Mouse (Mus musculus): ENCODE measurements around the gene Mrpl22. TPM values are rescaled to one million over a fixed set of nuclear protein-coding genes. Genes with fewer than 3 reads are reported as not detected.
"Not testable (repeated sequence)": the region's sequence is repeated elsewhere in the genome, so short reads cannot be mapped to it uniquely, and the experiment has no call there.

Mrpl22 gene
- polyA plus RNA-seq, 1 experiment from 2014 or later = 99.2 TPM

DNA sequence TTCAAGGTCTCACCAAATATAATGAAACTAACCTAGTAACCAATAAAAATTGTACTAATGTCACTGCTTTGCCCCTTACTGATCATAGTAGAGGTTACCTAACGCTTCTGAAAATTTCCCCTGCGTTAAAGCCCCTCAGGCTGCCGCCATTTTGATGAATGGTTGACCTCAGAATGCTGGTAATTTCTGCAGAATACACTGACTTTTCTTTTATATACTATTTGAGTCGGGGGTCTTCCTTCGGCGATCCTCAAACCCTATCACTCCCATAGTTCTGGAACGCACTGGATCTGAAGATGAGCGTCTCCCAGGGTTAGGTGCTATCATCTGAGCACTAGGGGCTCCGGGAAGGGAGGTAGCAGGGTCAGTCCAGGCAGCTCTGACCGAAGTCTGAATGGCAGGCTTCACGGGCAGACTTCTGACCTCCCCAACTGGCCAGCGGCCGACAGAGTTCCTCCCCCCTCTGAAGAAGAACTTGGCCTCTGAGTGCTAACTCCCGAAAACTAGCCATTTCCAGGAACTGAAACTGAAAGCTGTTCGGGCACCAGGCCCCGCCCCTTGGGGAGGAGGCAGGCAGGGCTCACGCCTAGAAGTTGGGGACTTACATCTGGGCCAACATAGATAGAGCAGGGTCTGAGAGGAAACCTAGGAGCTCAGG lies 43.1 kb downstream of the Mrpl22 start:
- Histone ChIP-seq H3K9me3 (replicated peaks) (no peaks in the 10 kb centered on the region), H3K4me2 (peak overlapping the region; percentile 48), H3K9ac (replicated peaks) (no peak overlapping the region), H3K27ac (replicated peaks) (no peak overlapping the region), H3K4me1 (peaks cover 7% of the 10 kb centered on the region), H3K36me3 (no peaks in the 10 kb centered on the region), H3K27me3 (replicated peaks) (no peaks in the 10 kb centered on the region), H3K4me3 (replicated peaks) (peak overlapping the region; percentile 32)
- 39% methylated on average over 16 of the region's 17 CpGs for WGBS
- no peak for ATAC-seq (ENCODE audit: low FRiP score)

DNA sequence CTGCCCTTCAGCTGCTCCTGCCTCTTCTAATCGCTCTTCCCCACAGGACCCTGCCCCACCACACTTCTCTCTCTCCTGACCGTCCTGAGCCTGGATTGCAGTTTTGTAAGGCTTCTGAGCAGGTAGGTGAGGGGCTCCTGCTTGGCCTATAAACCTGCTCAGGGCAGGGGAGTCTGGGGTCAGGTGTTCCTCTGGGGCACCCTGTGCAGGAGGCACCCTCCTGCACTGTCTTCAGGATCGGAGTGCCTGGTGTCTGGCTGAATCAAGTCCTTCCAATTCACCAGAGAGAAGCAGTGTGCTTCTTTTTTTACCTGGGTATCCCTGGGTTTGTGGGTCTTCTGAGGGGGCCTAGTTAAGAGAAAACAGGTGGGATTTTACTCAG lies 43.6 kb downstream of the Mrpl22 start:
- H3K4me2 ChIP-seq = peak overlapping the region; percentile 48
- not testable (repeated sequence) for H3K9ac ChIP-seq (replicated peaks); H3K27ac ChIP-seq (replicated peaks); H3K27me3 ChIP-seq (replicated peaks); H3K4me3 ChIP-seq (replicated peaks); H3K36me3 ChIP-seq; H3K9me3 ChIP-seq (replicated peaks); ATAC-seq (ENCODE audit: low FRiP score); H3K4me1 ChIP-seq
- 40% methylated on average over 2 of the region's 3 CpGs for WGBS

DNA sequence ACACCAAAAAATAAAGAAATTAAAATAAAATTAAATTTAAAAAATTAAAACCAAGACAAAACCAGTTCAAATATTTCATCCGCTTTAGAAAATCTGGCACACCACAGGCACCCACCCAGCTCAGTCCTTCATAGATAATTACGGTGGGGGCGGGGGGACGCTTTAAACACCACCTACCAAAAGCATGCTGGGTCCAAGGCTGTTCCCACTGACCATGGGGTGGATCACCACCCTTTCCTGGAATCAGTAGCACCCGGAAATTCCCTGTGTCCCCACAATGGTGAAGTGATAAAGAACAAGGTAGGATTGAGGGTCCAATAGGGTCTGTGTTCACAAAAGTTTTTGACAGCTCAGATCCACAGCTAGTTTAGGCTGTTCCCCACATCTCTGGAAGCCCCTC lies 44.4 kb downstream of the Mrpl22 start:
- Histone ChIP-seq H3K27me3 (replicated peaks) (no peaks in the 10 kb centered on the region), H3K27ac (replicated peaks) (no peak overlapping the region), H3K36me3 (no peaks in the 10 kb centered on the region), H3K9me3 (replicated peaks) (no peaks in the 10 kb centered on the region), H3K4me3 (replicated peaks) (no peak overlapping the region), H3K9ac (replicated peaks) (no peak overlapping the region), H3K4me2 (0 out of 2 replicates have a peak overlapping the region, but pooled peaks have one; percentile 48), H3K4me1 (peaks cover 7% of the 10 kb centered on the region)
- ATAC-seq (ENCODE audit: low FRiP score) = no peak
- WGBS = 87% methylated on average over 5 of the region's 5 CpGs

- ATAC-seq (ENCODE audit: low FRiP score) = no peak
- H3K27me3 ChIP-seq (replicated peaks) = no peaks in the 10 kb centered on the region
Measured at GRCm38 (mm10) chr11:58216823-58217222, 45.4 kb downstream of the Mrpl22 start.

DNA sequence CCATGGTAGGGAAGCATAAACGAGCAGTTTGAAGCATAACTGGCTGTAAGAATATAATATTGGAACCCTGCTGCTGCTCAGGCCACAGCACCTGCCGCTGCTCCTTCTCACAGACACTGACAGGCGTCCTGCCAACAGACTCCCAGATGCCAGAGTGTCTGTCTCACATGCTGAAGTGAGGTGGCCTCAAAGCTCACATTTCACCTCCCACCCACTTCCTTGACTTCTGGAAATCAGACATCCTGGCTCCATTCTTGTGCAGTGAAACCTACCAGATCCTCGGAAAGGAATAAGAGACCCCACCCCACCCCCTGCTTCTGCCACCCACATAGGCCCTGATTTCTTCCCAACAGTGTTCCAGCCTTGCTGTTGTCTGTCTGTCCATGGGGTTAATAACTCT lies 52.3 kb downstream of the Mrpl22 start:
- no peak for ATAC-seq (ENCODE audit: low FRiP score)
- 51% methylated on average over 4 of the region's 4 CpGs for WGBS
- no peaks in the 10 kb centered on the region for H3K27me3 ChIP-seq (replicated peaks)
- no peaks in the 10 kb centered on the region for H3K9me3 ChIP-seq (replicated peaks)
- H3K4me1 ChIP-seq = no peaks in the 10 kb centered on the region
- H3K4me3 ChIP-seq (replicated peaks) = no peak overlapping the region
- H3K4me2 ChIP-seq = no peak overlapping the region
- H3K36me3 ChIP-seq = no peaks in the 10 kb centered on the region
- no peak overlapping the region for H3K27ac ChIP-seq (replicated peaks)
- no peak overlapping the region for H3K9ac ChIP-seq (replicated peaks)

More at GRCm38 (mm10) chr11:58216823-58217222, 45.4 kb downstream of the Mrpl22 start:
- H3K27ac ChIP-seq (replicated peaks) = no peak overlapping the region
- no peaks in the 10 kb centered on the region for H3K4me1 ChIP-seq
- WGBS = 88% methylated on average over 6 of the region's 6 CpGs
- no peaks in the 10 kb centered on the region for H3K9me3 ChIP-seq (replicated peaks)
- H3K36me3 ChIP-seq = no peaks in the 10 kb centered on the region
- no peak overlapping the region for H3K9ac ChIP-seq (replicated peaks)
- no peak overlapping the region for H3K4me3 ChIP-seq (replicated peaks)
- H3K4me2 ChIP-seq = no peak overlapping the region

DNA sequence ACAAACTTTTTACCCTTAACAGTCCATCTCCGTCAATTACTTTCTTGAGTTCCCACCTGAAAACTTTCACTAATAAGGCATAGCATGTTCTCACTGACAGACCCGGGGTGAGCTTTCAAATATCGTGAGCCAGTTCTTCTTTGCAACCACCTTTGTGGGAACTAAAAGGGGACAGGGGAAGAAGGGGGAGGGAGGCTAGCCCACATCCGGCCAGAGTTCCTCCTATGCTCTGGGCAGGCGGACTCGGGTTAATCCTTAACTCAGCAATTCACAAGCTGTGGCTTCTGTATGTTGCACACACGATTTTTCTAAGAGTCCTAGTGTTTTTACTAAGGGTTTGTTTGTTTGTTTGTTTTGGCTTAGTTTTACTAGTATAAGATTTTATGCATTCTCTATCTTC lies 52.9 kb downstream of the Mrpl22 start:
- Histone ChIP-seq H3K4me2 (no peak overlapping the region), H3K27ac (replicated peaks) (no peak overlapping the region), H3K27me3 (replicated peaks) (no peaks in the 10 kb centered on the region), H3K9ac (replicated peaks) (no peak overlapping the region), H3K9me3 (replicated peaks) (no peaks in the 10 kb centered on the region), H3K4me1 (no peaks in the 10 kb centered on the region), H3K36me3 (no peaks in the 10 kb centered on the region), H3K4me3 (replicated peaks) (no peak overlapping the region)
- ATAC-seq (ENCODE audit: low FRiP score) = no peak
- 57% methylated on average over 7 of the region's 7 CpGs for WGBS

- H3K27ac ChIP-seq (replicated peaks); H3K4me3 ChIP-seq (replicated peaks); H3K9me3 ChIP-seq (replicated peaks); H3K27me3 ChIP-seq (replicated peaks); H3K4me1 ChIP-seq; H3K4me2 ChIP-seq; H3K9ac ChIP-seq (replicated peaks); ATAC-seq (ENCODE audit: low FRiP score); H3K36me3 ChIP-seq: not testable (repeated sequence)
- 80% methylated on average over 2 of the region's 2 CpGs for WGBS
Measured at GRCm38 (mm10) chr11:58224872-58225271, 53.4 kb downstream of the Mrpl22 start.

- H3K4me3 ChIP-seq (replicated peaks) = no peak overlapping the region
- H3K9ac ChIP-seq (replicated peaks) = no peak overlapping the region
- H3K4me1 ChIP-seq = no peaks in the 10 kb centered on the region
- no peaks in the 10 kb centered on the region for H3K9me3 ChIP-seq (replicated peaks)
- no peak overlapping the region for H3K4me2 ChIP-seq
- 15% methylated on average over 5 of the region's 5 CpGs for WGBS
- no peaks in the 10 kb centered on the region for H3K27me3 ChIP-seq (replicated peaks)
- no peak for ATAC-seq (ENCODE audit: low FRiP score)
- no peaks in the 10 kb centered on the region for H3K36me3 ChIP-seq
- H3K27ac ChIP-seq (replicated peaks) = no peak overlapping the region
Measured at GRCm38 (mm10) chr11:58225655-58226054, 54.2 kb downstream of the Mrpl22 start.

GRCm38 (mm10) chr11:58226425-58226824 lies 55.0 kb downstream of the Mrpl22 start:
- no peaks in the 10 kb centered on the region for H3K36me3 ChIP-seq
- no peak overlapping the region for H3K4me3 ChIP-seq (replicated peaks)
- no peak overlapping the region for H3K9ac ChIP-seq (replicated peaks)
- ATAC-seq (ENCODE audit: low FRiP score) = no peak
- H3K27me3 ChIP-seq (replicated peaks) = no peaks in the 10 kb centered on the region
- H3K4me2 ChIP-seq = no peak overlapping the region
- no peaks in the 10 kb centered on the region for H3K9me3 ChIP-seq (replicated peaks)
- no peaks in the 10 kb centered on the region for H3K4me1 ChIP-seq
- H3K27ac ChIP-seq (replicated peaks) = no peak overlapping the region

DNA sequence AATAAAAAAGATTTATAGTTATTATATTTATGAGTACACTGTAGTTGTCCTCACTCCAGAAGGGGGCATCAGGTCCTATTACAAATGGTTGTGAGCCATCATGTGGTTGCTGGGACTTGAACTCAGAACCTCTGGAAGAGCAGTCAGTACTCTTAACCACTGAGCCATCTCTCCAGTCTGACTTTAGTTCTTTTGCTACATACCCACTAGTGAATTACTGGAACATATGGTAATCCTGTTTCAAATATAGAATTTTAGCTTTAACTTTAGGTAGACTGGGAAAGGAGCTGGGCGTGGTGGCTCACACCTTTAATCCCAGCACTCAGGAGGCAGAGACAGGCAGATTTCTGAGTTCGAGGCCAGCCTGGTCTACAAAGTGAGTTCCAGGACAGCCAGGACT lies 56.6 kb downstream of the Mrpl22 start:
- 98% methylated on average over 2 of the region's 2 CpGs for whole genome bisulfite sequencing
- H3K4me1 ChIP-seq; H3K27ac ChIP-seq (replicated peaks); H3K27me3 ChIP-seq (replicated peaks); ATAC-seq (ENCODE audit: low FRiP score); H3K4me2 ChIP-seq; H3K9me3 ChIP-seq (replicated peaks); H3K4me3 ChIP-seq (replicated peaks); H3K36me3 ChIP-seq; H3K9ac ChIP-seq (replicated peaks): not testable (repeated sequence)
